Mouse (Mus musculus) left cerebral cortex, adult 8-10 months (tissue): ENCODE data around the gene Lgals3bp. TPM values are rescaled to one million over a fixed set of nuclear protein-coding genes. Genes with fewer than 3 reads are reported as not detected.

ENCODE experiments used
- DNase-seq, 2 experiments: peaks; one replicate each; pipeline ENCODE4 v3.0.0; 2022; ENCODE audit warnings: low spot score in 2 of 2
- total RNA-seq, 4 experiments: library from RNA; stranded (reverse); gene quantifications; 2 replicates each; pipeline ENCODE4 v1.2.4; 2022

The Lgals3bp gene
- total RNA-seq = 10 to 100 TPM; 20.8 to 62.8 (median 36.9) TPM

GRCm38 (mm10) chr11:118401760-118402280, at the start of gene Lgals3bp:
Gene Lgals3bp (minus strand): TSS chr11:118402092.
- no peak for DNase-seq

GRCm38 (mm10) chr11:118451211-118451610, 49.3 kb upstream of the Lgals3bp start:
- no peak for DNase-seq

GRCm38 (mm10) chr11:118448385-118448784, 46.5 kb upstream of the Lgals3bp start:
- no peak for DNase-seq

- no peak for DNase-seq
Measured at GRCm38 (mm10) chr11:118447346-118447745, 45.5 kb upstream of the Lgals3bp start.

- no peak for DNase-seq
Measured at GRCm38 (mm10) chr11:118445843-118446242, 44.0 kb upstream of the Lgals3bp start.

GRCm38 (mm10) chr11:118443201-118443970, 41.5 kb upstream of the Lgals3bp start:
- DNase-seq = no peak

GRCm38 (mm10) chr11:118442691-118443090, 40.8 kb upstream of the Lgals3bp start:
- DNase-seq = no peak

- DNase-seq = no peak
Measured at GRCm38 (mm10) chr11:118438665-118439414, 36.9 kb upstream of the Lgals3bp start.

- no peak for DNase-seq
Measured at GRCm38 (mm10) chr11:118436471-118436935, 34.6 kb upstream of the Lgals3bp start.

GRCm38 (mm10) chr11:118434093-118434492, 32.2 kb upstream of the Lgals3bp start:
- DNase-seq = no peak

GRCm38 (mm10) chr11:118433398-118433868, 31.5 kb upstream of the Lgals3bp start:
- DNase-seq = no peak

- DNase-seq = no peak
Measured at GRCm38 (mm10) chr11:118431100-118431948, 29.4 kb upstream of the Lgals3bp start.

GRCm38 (mm10) chr11:118430291-118430885, 28.5 kb upstream of the Lgals3bp start:
- no peak for DNase-seq

GRCm38 (mm10) chr11:118428944-118429709, 27.2 kb upstream of the Lgals3bp start:
- DNase-seq = no peak

- DNase-seq = no peak
Measured at GRCm38 (mm10) chr11:118428460-118428868, 26.6 kb upstream of the Lgals3bp start.

- no peak for DNase-seq
Measured at GRCm38 (mm10) chr11:118427986-118428385, 26.1 kb upstream of the Lgals3bp start, which contains the start of gene C1qtnf1. Gene C1qtnf1 (plus strand): TSS chr11:118428203.

- no peak for DNase-seq
Measured at GRCm38 (mm10) chr11:118427266-118427779, 25.4 kb upstream of the Lgals3bp start.

GRCm38 (mm10) chr11:118426765-118427164, 24.9 kb upstream of the Lgals3bp start:
- DNase-seq = no peak

GRCm38 (mm10) chr11:118424621-118425335, 22.9 kb upstream of the Lgals3bp start:
- DNase-seq = no peak
